Mouse (Mus musculus) megakaryocyte, embryonic 14.5 days (primary cell): Measurements from ENCODE around the gene Gm14410. TPM values are rescaled to one million over a fixed set of nuclear protein-coding genes. Genes with fewer than 3 reads are reported as not detected.
"Not testable (repeated sequence)": the region's sequence is repeated elsewhere in the genome, so short reads cannot be mapped to it uniquely, and the experiment has no call there.

Experiments
- H3K27me3 ChIP-seq: replicated peaks from 2 replicates; pipeline ENCODE3; 2012; ENCODE audit warnings: inconsistent platforms
- H3K36me3 ChIP-seq: replicated peaks from 2 replicates; pipeline ENCODE3; 2012; ENCODE audit warnings: low read length, inconsistent platforms, mixed read lengths
- H3K4me1 ChIP-seq: 2 replicates; pipeline ENCODE4 v1.6.1; 2012; ENCODE audit warnings: inconsistent platforms
- H3K4me3 ChIP-seq: replicated peaks from 2 replicates; pipeline ENCODE3; 2012; ENCODE audit warnings: moderate library complexity, mild to moderate bottlenecking, inconsistent platforms
- H3K9me3 ChIP-seq: 2 replicates; pipeline ENCODE4 v1.6.1; 2012; ENCODE audit warnings: inconsistent platforms
- polyA plus RNA-seq: library from polyadenylated mRNA; stranded (reverse); fragments of >175 nt; gene quantifications from 2 replicates; pipeline ENCODE4 v1.2.3, GENCODE M21; 2012; ENCODE audit warnings: low replicate concordance; ENCODE audit not compliant: insufficient read depth

The Gm14410 gene
- polyA plus RNA-seq = 7.5 TPM in 1 of 2 replicates, not detected in the other

- not testable (repeated sequence) for H3K4me3 ChIP-seq, H3K4me1 ChIP-seq, H3K27me3 ChIP-seq, H3K36me3 ChIP-seq, H3K9me3 ChIP-seq
Observed at GRCm38 (mm10) chr2:177206341-177206740, at the start of gene Gm14410. Gene Gm14410 (minus strand): TSS chr2:177206421.

GRCm38 (mm10) chr2:177247449-177247848 is 41.2 kb upstream of the Gm14410 start:
- H3K4me1 ChIP-seq, H3K4me3 ChIP-seq, H3K36me3 ChIP-seq, H3K9me3 ChIP-seq, H3K27me3 ChIP-seq: not testable (repeated sequence)

- not testable (repeated sequence) for H3K4me3 ChIP-seq, H3K36me3 ChIP-seq, H3K9me3 ChIP-seq, H3K27me3 ChIP-seq, H3K4me1 ChIP-seq
Observed at GRCm38 (mm10) chr2:177230461-177230860, 24.2 kb upstream of the Gm14410 start.

GRCm38 (mm10) chr2:177172749-177173148 is 33.5 kb downstream of the Gm14410 start:
- H3K36me3 ChIP-seq, H3K27me3 ChIP-seq, H3K4me1 ChIP-seq, H3K9me3 ChIP-seq, H3K4me3 ChIP-seq: not testable (repeated sequence)

Other genes starting within 250 kb of the Gm14410 start
- not detected in 2 replicates for gene Gm14419, start 205.5 kb downstream of the Gm14410 start, polyA plus RNA-seq
- gene Gm14401, start 132.1 kb downstream of the Gm14410 start, polyA plus RNA-seq = not detected in 2 replicates
- not detected in 2 replicates for gene Gm14409, start 60.6 kb upstream of the Gm14410 start, polyA plus RNA-seq
- gene Gm14412, start 117.9 kb upstream of the Gm14410 start, polyA plus RNA-seq = not detected in 2 replicates
- gene Gm14418, start 191.9 kb upstream of the Gm14410 start, polyA plus RNA-seq = not detected in 2 replicates